Mouse (Mus musculus) liver, embryonic 12.5 days (tissue): ENCODE measurements at regions not wholly inside any gene's neighbourhood (a gene's known extent, or its start where the extent isn't known, plus 50 kb on each side); places are given as distances from the start of the nearest gene placed in this dataset.
A peak's percentile ranks its signal among the peaks of the same experiment; 100 is the strongest.

Source experiments
- ATAC-seq: fragments of 200-750 bp; cut with Nextera tagmentation; 2 replicates; pipeline ENCODE4 v1.8.0; 2017; ENCODE audit warnings: moderate number of reproducible peaks, mild to moderate bottlenecking, moderate library complexity
- H3K27ac ChIP-seq: fragments of 300-500 bp; sonication (generic); 2 replicates; pipeline ENCODE4 v1.5.1; 2016; ENCODE audit warnings: mild to moderate bottlenecking
- H3K27me3 ChIP-seq: fragments of 300-500 bp; sonication (generic); replicated peaks from 2 replicates; pipeline ENCODE4 v1.6.1; 2016; ENCODE audit warnings: mild to moderate bottlenecking, moderate library complexity
- H3K36me3 ChIP-seq: fragments of 300-500 bp; sonication (generic); 2 replicates; pipeline ENCODE4 v1.6.1; 2016; ENCODE audit warnings: mild to moderate bottlenecking, moderate library complexity
- H3K4me1 ChIP-seq: fragments of 300-500 bp; sonication (generic); 2 replicates; pipeline ENCODE4 v1.6.1; 2016
- H3K4me2 ChIP-seq: fragments of 300-500 bp; sonication (generic); 2 replicates; pipeline ENCODE4 v1.6.1; 2016; ENCODE audit warnings: mild to moderate bottlenecking, moderate library complexity
- H3K4me3 ChIP-seq: fragments of 300-500 bp; sonication (generic); 2 replicates; pipeline ENCODE4 v1.5.1; 2016; ENCODE audit warnings: mild to moderate bottlenecking, moderate library complexity
- H3K9ac ChIP-seq: fragments of 300-500 bp; sonication (generic); 2 replicates; pipeline ENCODE4 v1.6.1; 2016; ENCODE audit warnings: mild to moderate bottlenecking, moderate library complexity
- H3K9me3 ChIP-seq: fragments of 300-500 bp; sonication (generic); replicated peaks from 2 replicates; pipeline ENCODE4 v1.6.1; 2016; ENCODE audit warnings: mild to moderate bottlenecking, moderate library complexity
- WGBS: fragments of 180-500 bp; shearing (Covaris S2); methylation state at CpG from one replicate; pipeline ENCODE4 v1.1.7; 2016; ENCODE audit not compliant: insufficient replicate concordance; 5-methylcytosine and 5-hydroxymethylcytosine counted together

DNA sequence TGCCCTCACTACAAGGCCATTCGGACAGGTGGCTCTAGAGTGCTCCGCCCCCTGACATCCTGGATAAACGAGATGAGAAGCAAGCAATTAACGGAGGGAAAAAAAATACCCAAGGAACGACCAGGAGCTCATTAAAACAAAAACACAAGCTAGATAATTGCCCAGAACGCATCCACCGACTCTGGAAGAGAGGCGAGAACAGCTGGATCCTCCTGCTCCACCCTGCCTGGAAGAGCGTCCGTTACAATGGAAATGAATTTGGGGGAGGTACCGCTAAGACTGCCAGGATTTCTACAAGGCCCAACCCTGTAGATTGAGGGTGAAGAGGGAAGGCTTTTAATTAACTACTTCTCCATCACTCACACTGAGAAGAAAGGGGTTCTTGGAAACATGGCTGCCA is 85.6 kb upstream of the Spaca7 start:
- no peaks in the 10 kb centered on the region for H3K4me1 ChIP-seq
- 39% methylated on average over 11 of the region's 11 CpGs for WGBS
- no peak overlapping the region for H3K27ac ChIP-seq
- H3K9me3 ChIP-seq, result no peaks in the 10 kb centered on the region
- no peaks in the 10 kb centered on the region for H3K36me3 ChIP-seq
- H3K4me2 ChIP-seq, result no peak overlapping the region
- H3K27me3 ChIP-seq, result peaks cover 26% of the 10 kb centered on the region; the same call in 1 of the 2 replicates
- no peak overlapping the region for H3K9ac ChIP-seq
- no peak for ATAC-seq
- H3K4me3 ChIP-seq, result no peak overlapping the region

DNA sequence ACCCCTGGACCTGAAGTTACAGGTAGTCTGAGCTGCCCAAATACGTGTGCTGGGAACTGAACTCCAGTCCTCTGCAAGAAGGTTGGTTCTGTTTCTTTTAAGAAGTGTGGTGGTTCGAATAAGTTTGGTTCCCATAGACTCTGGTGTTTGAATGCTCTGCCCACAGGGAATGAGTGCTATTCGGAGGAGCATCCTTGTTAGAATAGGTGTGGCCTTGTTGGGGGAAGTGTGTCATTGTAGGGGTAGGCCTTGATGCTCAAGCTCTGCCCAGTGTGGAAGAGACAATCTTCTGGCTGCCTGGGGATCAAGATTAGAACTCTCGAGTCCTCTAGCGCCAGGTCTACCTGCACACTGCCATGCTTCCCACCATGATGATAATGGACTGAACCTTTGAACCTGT is 83.6 kb upstream of the Spaca7 start:
- Histone ChIP-seq H3K9ac (no peak overlapping the region), H3K9me3 (no peaks in the 10 kb centered on the region), H3K4me2 (no peak overlapping the region), H3K27me3 (peaks cover 29% of the 10 kb centered on the region; the same call in 1 of the 2 replicates), H3K36me3 (no peaks in the 10 kb centered on the region), H3K4me1 (no peaks in the 10 kb centered on the region), H3K27ac (no peak overlapping the region), H3K4me3 (no peak overlapping the region)
- ATAC-seq, result no peak
- 61% methylated on average over 5 of the region's 5 CpGs for WGBS

GRCm38 (mm10) chr8:12491472-12491871 is 81.4 kb upstream of the Spaca7 start:
- Histone ChIP-seq H3K4me3 (no peak overlapping the region), H3K36me3 (no peaks in the 10 kb centered on the region), H3K9me3 (no peaks in the 10 kb centered on the region), H3K4me2 (no peak overlapping the region), H3K4me1 (no peaks in the 10 kb centered on the region), H3K27me3 (peaks cover 33% of the 10 kb centered on the region; the same call in 1 of the 2 replicates), H3K27ac (no peak overlapping the region), H3K9ac (no peak overlapping the region)
- 54% methylated on average over 6 of the region's 6 CpGs for WGBS
- no peak for ATAC-seq

DNA sequence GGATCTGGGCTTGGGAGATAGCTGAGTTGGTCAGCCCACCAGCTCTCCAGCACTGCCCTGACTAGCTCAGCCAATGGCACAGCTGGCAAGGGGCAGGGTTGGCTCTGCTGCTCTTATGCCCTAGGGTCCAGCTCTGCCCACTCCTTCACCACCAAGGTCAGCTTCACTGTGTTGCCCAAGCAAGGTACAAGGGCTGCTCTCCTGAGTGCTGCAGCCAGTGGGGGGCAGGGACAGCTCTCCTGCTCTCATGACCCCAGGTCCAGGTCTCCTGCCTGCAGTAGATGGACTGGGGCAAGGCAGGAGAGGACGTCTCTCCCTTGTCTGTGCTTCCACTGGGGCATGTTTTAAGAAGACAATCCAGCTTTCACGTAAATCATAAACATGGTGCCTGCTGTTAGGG is 80.4 kb upstream of the Spaca7 start:
- Histone ChIP-seq H3K27me3 (peaks cover 36% of the 10 kb centered on the region), H3K4me1 (no peaks in the 10 kb centered on the region), H3K9me3 (no peaks in the 10 kb centered on the region), H3K9ac (no peak overlapping the region), H3K4me3 (no peak overlapping the region), H3K36me3 (no peaks in the 10 kb centered on the region), H3K4me2 (no peak overlapping the region), H3K27ac (no peak overlapping the region)
- WGBS, result 46% methylated on average over 2 of the region's 2 CpGs
- no peak for ATAC-seq

DNA sequence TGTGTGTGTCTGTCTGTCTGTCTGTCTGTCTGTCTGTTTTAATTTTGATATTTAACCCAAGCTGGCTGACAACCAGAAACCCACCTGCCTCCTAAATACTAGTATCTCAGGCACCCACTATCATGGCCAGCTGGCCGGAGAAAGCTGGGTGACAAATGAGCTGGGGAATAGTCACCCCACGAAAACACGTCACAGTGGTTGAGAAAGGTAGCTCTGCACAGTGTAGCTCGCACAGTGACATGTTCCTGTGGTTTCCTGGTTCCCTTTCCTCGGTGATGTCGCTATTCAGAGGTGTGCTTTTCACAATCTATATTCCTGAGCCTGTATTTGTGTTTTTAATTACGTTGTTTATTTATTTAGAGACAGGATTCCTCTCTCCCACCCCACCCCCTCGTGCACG is 78.3 kb upstream of the Spaca7 start:
- ATAC-seq, result no peak
- H3K27me3 ChIP-seq, result peaks cover 44% of the 10 kb centered on the region

GRCm38 (mm10) chr8:12497420-12497819 is 75.4 kb upstream of the Spaca7 start:
- no peaks in the 10 kb centered on the region for H3K36me3 ChIP-seq
- H3K9ac ChIP-seq, result no peak overlapping the region
- no peak overlapping the region for H3K27ac ChIP-seq
- no peaks in the 10 kb centered on the region for H3K4me1 ChIP-seq
- H3K4me2 ChIP-seq, result no peak overlapping the region
- ATAC-seq, result no peak
- H3K27me3 ChIP-seq, result peaks cover 70% of the 10 kb centered on the region
- no peak overlapping the region for H3K4me3 ChIP-seq
- H3K9me3 ChIP-seq, result no peaks in the 10 kb centered on the region
- WGBS, result 17% methylated on average over 6 of the region's 6 CpGs

More for the DNA sequence above, 78.3 kb upstream of the Spaca7 start:
- Histone ChIP-seq H3K27ac (no peak overlapping the region), H3K4me3 (no peak overlapping the region), H3K9ac (no peak overlapping the region), H3K4me2 (no peak overlapping the region), H3K9me3 (no peaks in the 10 kb centered on the region), H3K4me1 (no peaks in the 10 kb centered on the region), H3K36me3 (no peaks in the 10 kb centered on the region)
- 42% methylated on average over 9 of the region's 9 CpGs for WGBS

DNA sequence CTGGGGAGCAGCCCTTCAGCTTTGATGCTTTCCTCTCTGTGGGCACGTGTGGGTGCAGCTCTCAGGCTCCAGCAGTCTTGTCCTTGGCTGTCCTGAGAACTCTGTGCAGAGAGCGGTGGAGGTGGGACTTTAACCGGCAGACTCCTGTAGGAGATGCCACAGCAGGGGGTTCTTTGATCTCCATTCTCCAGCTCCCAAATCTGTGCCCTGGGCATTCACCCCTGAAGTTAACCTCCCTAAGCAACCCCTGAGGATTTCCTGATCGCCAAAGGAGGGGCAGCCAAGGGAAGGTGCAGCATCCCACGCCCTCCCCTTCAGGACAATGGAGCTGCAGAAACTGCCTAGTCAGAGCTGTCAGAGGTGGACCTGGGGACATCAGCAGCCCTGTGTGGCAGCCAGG is 73.2 kb upstream of the Spaca7 start:
- no peak for ATAC-seq
- H3K27ac ChIP-seq, result no peak overlapping the region
- no peak overlapping the region for H3K9ac ChIP-seq
- no peaks in the 10 kb centered on the region for H3K36me3 ChIP-seq
- H3K4me3 ChIP-seq, result no peak overlapping the region
- H3K4me2 ChIP-seq, result no peak overlapping the region
- H3K4me1 ChIP-seq, result no peaks in the 10 kb centered on the region
- no peaks in the 10 kb centered on the region for H3K9me3 ChIP-seq
- WGBS, result 5% methylated on average over 5 of the region's 5 CpGs
- peaks cover 83% of the 10 kb centered on the region for H3K27me3 ChIP-seq

- Histone ChIP-seq H3K4me1 (no peaks in the 10 kb centered on the region), H3K4me2 (no peak overlapping the region), H3K9me3 (no peaks in the 10 kb centered on the region), H3K9ac (no peak overlapping the region), H3K27me3 (peaks cover 86% of the 10 kb centered on the region), H3K36me3 (no peaks in the 10 kb centered on the region), H3K4me3 (no peak overlapping the region), H3K27ac (no peak overlapping the region)
- ATAC-seq, result no peak
- 61% methylated on average over 3 of the region's 3 CpGs for WGBS
Measured at GRCm38 (mm10) chr8:12500291-12500690, 72.5 kb upstream of the Spaca7 start.

- no peak overlapping the region for H3K4me2 ChIP-seq
- no peak for ATAC-seq
- H3K4me3 ChIP-seq, result no peak overlapping the region
Measured at GRCm38 (mm10) chr8:12501824-12502223, 71.0 kb upstream of the Spaca7 start.

GRCm38 (mm10) chr8:12502321-12502775 is 70.5 kb upstream of the Spaca7 start:
- Histone ChIP-seq H3K27me3 (peaks cover 86% of the 10 kb centered on the region), H3K9ac (no peak overlapping the region), H3K9me3 (no peaks in the 10 kb centered on the region), H3K36me3 (no peaks in the 10 kb centered on the region), H3K4me1 (no peaks in the 10 kb centered on the region), H3K4me2 (0 out of 2 replicates have a peak overlapping the region, but pooled peaks have one; percentile 11), H3K27ac (no peak overlapping the region), H3K4me3 (no peak overlapping the region)
- WGBS, result 3% methylated on average over 22 of the region's 22 CpGs
- ATAC-seq, result no peak

More at GRCm38 (mm10) chr8:12501824-12502223, 71.0 kb upstream of the Spaca7 start:
- H3K4me1 ChIP-seq, result no peaks in the 10 kb centered on the region
- 6% methylated on average over 11 of the region's 11 CpGs for WGBS
- H3K27me3 ChIP-seq, result peaks cover 89% of the 10 kb centered on the region
- no peaks in the 10 kb centered on the region for H3K36me3 ChIP-seq
- H3K9ac ChIP-seq, result no peak overlapping the region
- no peak overlapping the region for H3K27ac ChIP-seq
- H3K9me3 ChIP-seq, result no peaks in the 10 kb centered on the region

DNA sequence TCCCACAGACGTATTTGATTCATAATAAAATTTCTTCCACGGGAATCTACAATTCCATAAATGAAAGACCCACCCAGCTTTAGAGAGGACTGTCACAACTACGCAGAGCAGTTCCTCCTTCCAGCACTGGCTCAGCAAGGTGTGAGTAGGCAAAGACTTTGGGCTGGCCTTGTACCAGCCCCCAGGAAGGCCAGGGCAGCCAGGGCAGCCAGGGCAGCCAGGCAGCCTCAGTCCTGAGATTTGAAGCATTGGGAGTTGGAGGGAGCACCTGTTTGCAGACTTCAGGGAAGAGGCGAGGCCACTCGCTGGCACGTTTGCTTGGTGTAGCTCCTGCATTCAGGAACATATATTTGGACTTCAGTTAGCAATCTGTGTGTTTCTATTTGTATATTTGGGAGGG is 70.0 kb upstream of the Spaca7 start:
- ATAC-seq, result no peak
- 11% methylated on average over 6 of the region's 6 CpGs for WGBS
- Histone ChIP-seq H3K4me2 (no peak overlapping the region), H3K9ac (no peak overlapping the region), H3K4me3 (no peak overlapping the region), H3K27ac (no peak overlapping the region), H3K9me3 (no peaks in the 10 kb centered on the region), H3K36me3 (no peaks in the 10 kb centered on the region), H3K27me3 (peaks cover 81% of the 10 kb centered on the region), H3K4me1 (no peaks in the 10 kb centered on the region)

- H3K27me3 ChIP-seq, result peaks cover 79% of the 10 kb centered on the region
- no peak for ATAC-seq
- no peak overlapping the region for H3K27ac ChIP-seq
- no peak overlapping the region for H3K9ac ChIP-seq
- H3K4me3 ChIP-seq, result no peak overlapping the region
- no peak overlapping the region for H3K4me2 ChIP-seq
- no peaks in the 10 kb centered on the region for H3K36me3 ChIP-seq
- 8% methylated on average over 14 of the region's 14 CpGs for WGBS
- no peaks in the 10 kb centered on the region for H3K9me3 ChIP-seq
- H3K4me1 ChIP-seq, result no peaks in the 10 kb centered on the region
Measured at GRCm38 (mm10) chr8:12503344-12503743, 69.5 kb upstream of the Spaca7 start.

GRCm38 (mm10) chr8:12504240-12504639 is 68.6 kb upstream of the Spaca7 start:
- no peak for ATAC-seq
- peaks cover 81% of the 10 kb centered on the region for H3K27me3 ChIP-seq
- WGBS, result 4% methylated on average over 11 of the region's 11 CpGs

More at GRCm38 (mm10) chr8:12504240-12504639, 68.6 kb upstream of the Spaca7 start:
- Histone ChIP-seq H3K27ac (no peak overlapping the region), H3K9ac (no peak overlapping the region), H3K4me2 (no peak overlapping the region), H3K4me3 (no peak overlapping the region), H3K4me1 (no peaks in the 10 kb centered on the region), H3K36me3 (no peaks in the 10 kb centered on the region), H3K9me3 (no peaks in the 10 kb centered on the region)
